Mouse (Mus musculus) thymus, postnatal 4 days (tissue): ENCODE results near the gene Surf6.

Experiments
- DNase-seq: peaks from one replicate; pipeline ENCODE4 v3.0.0; 2021

Surf6 gene

DNA sequence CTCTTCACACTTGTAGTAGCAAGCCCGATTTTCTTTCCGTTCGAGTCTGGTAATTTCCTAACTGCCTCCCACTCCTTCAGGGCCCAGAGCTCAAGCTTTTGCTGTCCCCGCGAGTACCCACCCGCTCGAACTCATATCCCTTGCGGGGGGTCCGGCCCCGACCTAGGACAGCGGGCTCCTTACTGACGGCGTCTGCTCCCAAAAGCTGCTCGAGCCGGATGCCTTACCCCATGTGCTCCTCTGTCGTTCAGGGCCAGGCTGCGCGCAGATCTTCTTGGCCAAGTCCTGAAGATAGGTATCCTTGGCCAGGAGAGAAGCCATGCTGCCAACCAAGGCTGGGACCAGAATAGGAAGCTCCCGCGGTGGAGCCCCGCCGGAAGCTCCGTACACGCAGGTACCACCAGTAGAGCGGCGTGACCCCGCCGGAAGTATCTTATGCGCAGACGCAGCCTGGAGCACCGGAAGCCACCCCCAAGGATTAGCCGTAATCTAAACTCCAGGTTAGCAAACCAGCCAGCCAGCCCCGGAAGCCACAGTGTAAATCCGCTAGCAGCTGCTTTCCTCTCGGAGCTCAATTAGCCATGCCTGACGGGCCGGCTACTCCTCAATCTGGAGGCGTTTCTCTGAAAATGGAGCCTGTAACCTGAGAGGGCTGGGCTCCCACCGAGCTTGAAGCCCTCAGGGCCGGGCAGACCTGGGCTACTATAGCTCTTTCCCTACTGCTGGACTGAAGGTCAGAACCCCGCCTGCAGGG is at the start of gene Surf6:
TSS of gene Surf6 (minus strand) at position 413 of the 754 bp plus-strand sequence.
- peak; percentile 93 for DNase-seq

DNA sequence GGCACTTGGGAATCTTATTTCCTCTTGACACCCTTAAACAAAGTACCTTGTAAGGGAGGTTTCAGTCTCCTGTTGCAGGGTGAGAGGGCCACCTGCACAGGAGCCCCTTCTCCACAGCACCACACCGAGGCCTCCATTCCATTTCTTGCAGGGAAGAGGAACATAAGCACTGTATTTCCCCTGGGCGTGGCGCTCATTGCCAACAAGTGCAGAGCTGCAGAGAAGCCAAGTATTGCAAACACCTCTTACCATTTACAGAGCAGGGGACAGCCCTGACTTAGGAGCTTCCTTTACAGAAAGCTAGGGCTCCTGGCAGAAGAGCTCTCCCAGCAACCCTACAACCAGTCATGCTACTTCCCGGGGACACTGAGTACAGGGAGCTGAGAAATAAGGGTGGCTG is 49.5 kb upstream of the Surf6 start:
- DNase-seq: no peak

DNA sequence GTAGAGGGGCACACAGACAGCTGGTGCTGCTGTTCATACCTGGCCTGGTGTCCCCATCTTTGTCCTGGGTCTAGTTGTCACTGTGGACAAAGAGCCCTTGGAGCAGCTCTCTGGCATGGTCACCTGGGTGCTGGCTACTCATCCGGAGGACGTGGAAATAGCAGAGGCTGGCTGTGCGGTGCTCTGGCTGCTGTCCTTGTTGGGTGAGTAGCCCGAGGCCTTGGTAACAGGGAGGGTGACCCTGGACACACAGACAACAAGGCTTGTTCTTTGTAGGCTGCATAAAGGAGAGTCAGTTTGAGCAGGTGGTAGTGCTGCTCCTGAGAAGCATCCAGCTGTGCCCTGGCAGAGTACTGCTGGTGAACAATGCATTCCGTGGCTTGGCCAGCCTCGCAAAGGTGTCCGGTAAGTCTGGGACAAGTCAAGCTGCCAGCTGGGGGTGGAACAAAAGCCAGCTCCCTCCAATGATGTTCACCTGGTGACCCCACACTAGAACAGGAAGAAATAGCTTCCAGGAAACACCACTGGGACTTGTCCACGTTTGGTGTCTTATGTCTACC is 48.7 kb upstream of the Surf6 start:
- DNase-seq: no peak

DNA sequence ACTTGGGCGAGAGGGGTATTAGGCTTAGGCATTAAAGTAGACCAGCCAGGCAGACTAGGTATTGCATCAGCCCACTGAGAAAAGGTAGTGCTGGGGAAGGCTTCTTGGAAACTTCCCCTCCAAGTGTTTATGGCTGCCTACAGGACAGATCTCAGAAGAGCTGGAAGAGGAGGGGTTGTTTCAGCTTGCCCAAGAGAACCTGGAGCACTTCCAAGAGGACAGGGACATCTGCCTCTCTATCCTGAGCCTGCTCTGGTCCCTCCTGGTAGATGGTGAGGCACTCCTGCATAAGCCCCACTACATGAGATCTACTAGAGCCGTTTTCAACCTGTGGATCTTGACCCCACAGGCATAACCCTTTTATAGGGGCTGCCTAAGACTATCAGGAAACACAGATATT is 47.7 kb upstream of the Surf6 start:
- DNase-seq: no peak

DNA sequence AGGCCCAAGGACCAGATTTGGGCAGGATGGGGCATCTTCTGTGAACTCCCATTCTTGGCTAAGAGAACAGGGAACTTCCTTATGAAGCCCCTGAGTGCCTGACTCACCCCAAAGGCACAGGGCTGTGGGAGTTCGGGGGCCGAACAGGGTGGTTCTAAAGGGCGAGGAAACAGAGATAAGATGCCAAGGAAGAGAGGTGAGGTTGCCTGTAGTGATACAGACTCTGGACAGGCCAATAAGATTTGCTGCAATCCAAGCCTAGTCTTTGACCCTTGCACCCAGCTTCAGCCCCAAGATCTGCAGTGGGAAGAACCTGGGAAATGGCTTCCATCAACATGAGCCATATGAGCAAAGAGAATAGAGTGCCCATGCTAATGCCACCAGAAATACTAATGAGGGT is 40.6 kb upstream of the Surf6 start:
- DNase-seq: no peak

DNA sequence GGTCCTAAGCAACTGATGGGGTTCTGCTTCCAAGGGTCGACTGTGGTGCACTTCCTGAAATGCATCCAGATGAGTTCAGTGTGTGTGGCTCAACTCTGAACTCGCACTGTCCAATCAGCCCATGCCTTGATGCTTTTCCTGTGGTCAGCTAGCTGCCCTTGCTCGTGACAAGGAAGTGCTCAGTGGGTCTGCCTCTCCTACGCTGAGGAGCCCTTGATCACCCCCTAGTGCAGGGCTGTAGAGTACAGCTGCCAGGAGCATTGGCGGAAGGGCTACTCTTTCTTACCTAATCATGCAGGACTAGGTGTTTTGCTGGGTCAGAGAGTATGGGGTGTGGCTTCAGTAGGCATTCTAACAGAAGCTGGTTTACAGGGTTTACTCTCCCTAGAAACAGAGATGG is 38.9 kb upstream of the Surf6 start:
- DNase-seq: peak; percentile 35

DNA sequence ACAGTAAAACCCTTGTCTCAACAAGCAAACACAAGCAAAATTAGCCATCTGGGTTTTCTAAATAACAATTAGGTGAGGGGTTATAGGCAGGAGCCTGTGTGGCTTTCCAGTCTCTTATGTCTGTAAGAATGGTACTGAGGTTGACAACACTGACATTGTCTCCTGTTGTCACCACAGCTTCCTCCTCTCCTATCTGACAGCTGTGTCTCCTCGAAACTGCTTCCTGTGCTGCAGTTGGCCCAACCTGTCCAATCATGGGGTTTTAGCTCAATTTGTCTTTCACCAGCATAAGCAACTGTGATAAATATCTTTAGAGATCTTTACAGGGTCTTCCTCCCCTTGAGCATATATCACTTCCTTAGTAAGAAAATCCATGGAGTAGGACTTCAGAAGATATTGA is 33.7 kb upstream of the Surf6 start:
- DNase-seq: peak; percentile 59

DNA sequence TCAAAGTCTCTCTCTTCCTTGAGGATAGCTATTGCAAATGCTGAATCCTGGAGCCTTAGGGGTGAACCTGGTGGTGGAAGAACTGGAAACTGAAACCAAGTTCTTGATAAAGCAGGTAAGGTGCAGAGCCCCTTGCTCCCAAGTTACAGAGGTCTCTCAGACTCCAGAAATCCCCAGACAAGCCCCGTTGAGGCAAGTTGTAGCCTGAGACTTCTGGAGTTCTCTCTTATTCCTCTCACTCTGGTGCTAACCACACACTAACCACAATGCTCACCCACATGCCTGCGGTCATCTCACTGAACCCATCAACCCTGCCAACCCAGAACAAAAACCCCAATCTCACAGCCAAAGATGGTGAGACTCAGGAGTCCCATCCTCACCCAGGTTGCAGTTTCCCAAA is 32.6 kb upstream of the Surf6 start:
- DNase-seq: peak; percentile 49

DNA sequence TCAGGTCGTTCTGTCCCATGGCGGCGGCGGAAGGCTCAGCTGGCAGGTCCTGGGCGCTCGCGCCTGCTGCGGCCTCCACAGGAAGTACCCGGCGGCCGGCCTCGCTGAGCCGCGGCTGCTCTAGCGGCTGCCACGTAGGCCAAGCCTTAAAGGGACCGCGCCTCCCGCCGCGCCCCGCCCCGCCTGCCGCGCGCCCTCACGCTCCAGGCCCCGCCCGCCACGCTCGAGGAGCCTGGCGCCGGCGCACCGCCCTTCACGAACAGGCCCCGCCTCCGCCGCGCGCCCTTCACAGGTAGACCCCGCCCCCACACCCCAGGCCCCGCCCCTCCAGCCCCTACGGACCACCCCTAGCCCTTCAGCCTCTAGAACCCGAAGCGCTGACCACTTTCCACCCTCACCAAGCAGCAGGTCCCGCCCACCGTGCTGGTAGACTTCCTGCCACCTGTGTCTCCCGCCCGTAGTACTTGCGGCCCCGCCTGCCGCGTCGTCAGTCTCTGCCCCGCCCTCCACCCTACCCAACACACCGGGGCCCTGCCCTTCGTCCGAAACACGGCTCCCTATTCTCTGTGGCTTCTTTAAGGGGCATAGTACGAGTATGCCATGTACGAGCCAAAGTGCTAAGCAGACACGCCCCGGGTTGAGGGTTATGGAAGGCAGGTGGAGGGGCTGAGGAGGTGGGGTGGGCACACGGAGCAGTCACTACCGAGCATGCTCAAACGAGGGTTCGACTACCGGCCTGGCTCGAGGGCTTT is 30.8 kb upstream of the Surf6 start, which contains the start of the genes Surf4 and Stkld1:
TSS of gene Surf4 (minus strand) at position 625 of the 752 bp plus-strand sequence.
TSS of gene Stkld1 (plus strand) at position 744 of the 752 bp plus-strand sequence.
- peak; percentile 98 for DNase-seq

DNA sequence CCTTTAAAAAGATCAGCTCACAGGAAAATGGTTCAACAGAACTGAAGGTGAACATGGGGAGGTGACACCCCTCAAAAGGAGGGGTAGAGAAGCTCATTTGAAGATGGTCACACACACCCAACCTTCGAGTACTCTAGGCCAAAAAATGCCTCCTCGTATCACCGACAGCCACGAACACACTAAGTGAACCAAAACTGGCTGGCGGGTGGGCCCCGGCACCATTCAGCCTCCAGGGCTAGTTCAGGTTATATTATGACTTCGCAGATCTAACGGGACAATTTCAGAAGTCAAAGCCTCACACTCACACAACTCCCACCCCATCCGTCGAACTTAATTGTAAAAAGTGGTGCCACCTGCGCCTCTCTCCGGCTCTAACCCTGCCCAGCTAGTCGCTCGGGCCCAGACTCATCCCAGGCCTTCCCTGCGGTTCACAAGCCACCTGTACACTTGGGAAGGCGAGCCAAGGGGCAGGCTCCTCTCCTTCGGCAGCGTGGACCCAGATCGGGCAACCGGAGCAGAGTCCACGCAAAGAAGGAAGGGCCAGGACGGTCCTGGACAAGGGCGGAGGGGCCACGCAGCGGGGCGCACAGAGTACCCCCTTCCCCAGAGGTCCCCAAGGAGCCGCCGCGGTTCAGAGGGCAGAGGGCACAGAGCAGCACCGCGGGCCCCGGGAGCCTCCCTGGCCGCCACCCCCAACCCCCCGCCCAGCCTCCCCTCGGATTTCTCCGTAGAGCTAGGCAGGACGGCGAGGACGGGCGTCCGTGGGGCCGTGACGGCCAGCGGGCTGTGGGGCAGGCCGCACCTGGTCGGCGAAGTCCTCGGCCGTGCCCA is 30.0 kb upstream of the Surf6 start:
- no peak for DNase-seq

DNA sequence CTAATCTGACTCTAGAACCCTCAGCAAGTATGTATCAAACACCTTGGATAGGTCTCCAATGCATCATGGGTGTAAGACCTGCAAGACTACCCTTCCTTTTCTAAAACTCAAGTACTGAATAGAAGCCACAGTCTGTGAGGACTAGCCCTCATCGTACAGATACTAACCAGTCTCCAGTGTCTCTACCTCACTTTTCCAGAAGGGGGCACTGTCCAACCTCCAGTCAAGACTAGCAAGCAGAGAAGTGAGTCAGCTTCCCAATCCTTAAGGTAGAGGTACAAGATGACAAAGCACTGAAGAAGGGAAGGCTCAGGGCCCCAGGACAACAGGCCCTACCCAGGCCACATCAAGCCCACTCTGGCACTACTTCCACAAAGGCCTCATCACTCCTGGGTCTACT is 27.7 kb upstream of the Surf6 start:
- DNase-seq: peak; percentile 82

DNA sequence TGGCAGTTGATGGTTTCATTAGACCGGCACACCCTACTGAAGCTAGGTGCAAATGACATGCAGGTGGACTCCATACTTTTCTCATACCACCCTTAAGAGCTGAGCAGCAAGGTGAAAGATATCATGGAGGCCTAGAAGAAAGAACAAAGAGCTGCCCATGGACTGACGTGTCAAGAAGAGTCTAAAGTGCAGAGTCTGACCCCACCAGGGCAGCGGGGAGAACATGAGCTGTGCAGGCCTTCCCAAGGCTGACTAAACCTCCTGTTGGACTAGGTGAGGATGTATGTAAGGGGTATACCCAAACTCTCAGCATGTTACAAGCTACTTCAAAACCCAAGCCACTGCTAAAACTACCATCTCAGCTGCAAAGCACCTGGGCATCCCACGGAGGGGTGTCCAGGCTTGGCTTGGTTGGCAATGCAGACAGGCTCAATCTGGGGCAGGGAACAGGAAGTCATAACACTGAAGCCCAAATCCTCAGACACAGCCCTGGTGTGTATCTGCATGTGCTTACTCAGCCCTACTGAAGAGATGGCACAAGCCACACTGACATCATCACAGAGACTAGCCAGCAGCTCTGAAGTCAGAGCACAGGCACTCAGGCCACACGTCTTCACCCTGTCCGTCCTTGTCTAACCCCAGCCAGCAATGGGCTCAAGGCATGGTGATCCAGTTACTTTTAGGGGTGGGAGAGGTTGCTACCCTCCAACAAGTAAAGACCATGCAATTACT is 25.2 kb upstream of the Surf6 start:
- no peak for DNase-seq

DNA sequence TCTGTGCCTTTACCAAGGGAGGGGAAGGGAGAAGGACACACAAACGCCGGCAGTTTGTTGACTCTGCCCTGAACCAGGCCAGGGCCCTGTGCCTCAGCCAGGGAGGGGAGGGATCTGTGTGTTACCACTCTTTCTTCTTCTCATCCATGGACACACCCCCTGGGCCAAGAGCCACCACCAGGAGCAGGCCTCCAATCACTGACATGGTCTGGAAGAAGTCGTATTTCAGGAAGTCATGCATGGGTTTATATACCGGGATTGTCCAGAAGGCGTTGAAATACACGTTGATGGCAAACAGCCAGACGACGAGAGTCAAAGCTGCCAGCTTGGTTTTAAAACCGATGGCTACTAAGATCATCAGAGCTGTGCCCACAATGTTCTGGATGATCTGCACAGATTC is 19.1 kb upstream of the Surf6 start:
- DNase-seq: no peak

DNA sequence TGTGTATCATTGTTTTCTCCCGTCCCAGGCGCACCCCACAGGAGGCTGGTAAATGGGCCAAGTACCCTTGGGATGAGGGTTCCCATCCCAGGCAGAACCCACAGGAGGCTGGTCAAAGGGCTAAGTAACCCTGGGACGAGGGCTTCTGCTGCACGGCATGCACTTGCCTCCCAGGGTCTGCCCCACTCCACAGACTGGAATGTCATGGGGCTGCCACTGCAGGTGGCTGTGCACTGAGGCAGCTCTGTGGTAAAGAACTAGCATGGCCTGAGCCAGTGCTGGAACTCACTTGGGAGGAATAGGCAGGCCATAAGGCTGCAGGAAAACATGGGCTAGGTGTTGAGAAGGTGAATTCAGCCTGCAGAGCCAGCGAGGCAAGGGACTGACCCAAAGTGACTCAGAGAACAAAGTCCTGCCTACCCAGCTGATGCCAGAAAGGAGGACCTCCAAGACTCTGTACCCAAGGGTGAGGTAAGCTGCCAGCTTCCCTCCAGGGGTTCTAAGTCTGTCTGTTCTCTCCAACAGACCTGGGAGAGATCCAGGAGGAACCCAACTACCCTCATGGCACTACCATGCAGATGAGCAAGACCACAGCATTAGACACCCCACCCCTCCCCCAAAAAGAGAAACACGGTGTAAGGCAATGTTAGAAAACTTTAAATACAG is 17.6 kb upstream of the Surf6 start:
- no peak for DNase-seq

DNA sequence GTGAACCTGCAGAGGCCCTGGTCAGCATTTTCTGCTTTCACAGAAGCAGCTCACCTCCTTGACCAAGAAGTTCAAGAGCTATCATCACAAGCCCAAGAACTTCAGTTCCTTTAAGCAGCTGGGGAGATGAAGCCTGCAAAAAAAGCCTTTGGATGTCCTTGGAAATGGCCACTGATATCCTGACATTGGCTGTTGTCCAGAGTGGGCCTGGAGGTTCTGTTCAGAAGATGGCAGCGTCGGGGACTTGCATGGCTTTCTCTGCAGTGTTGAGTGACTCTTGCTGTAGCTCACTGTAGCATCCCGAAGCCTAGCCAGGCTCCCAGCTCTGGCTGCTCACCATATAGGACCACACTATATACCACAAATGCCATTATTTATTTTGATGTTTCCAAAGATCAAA is 17.0 kb upstream of the Surf6 start:
- DNase-seq: no peak

DNA sequence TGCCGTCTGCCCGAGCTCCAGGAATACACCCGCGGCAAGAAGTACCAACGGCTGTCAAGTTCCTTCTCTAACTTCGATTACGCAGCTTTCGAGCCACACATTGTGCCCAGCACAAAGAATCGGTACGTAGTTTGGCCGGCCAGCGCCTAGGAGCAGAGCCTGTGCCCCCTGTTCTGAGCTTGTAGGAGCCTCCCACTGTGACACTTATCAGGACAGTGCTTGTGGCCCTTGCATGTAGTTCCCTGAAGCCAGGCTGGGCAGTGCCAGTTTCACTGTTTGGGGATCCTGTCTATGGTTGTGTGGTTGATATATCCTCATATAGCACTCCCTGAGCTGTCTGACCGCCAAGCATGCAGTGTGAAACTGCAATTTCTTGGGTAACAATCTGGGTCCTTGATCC is 14.1 kb upstream of the Surf6 start:
- no peak for DNase-seq

DNA sequence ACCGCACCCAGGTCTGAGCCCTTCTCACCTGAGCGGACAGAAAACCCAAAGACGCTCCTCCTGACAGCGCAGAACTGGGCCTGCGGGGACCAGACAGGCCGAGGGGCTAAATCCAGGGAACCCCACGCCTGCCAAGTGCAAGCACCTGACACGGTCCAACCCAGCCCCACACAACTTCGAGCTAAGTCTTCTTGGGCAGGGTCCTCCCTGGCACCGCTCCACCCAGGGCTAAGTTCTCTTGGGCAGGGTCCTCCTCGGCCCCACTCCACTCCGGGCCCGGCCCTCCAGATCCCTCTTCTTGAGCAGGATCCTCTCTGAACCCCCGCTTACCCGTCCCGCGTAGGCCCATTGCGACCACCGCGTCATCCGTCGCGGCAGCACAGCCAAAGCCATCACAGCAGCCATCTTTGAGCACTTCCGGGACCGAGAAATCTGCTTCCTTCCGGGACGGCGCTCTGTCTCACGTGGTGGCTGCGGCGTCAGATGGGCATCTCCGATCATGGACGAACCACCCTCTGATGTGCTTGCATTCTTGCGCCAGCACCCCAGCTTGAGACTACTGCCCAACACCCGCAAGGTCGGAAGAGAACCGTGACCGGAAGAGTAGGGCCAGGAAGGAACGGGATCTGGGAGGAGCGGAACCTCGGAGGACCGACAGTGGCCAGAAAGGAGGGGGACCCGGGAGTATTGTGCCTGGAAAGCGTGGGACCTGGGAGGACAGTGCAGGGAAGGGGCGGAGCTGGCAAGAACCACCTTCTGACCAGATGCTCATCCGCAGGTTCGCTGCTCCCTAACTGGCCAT is 13.4 kb upstream of the Surf6 start, which contains the start of the genes Surf2 and Surf1:
TSS of gene Surf2 (plus strand) at position 441 of the 802 bp plus-strand sequence.
TSS of gene Surf1 (minus strand) at position 604 of the 802 bp plus-strand sequence.
- peak; percentile 80 for DNase-seq

DNA sequence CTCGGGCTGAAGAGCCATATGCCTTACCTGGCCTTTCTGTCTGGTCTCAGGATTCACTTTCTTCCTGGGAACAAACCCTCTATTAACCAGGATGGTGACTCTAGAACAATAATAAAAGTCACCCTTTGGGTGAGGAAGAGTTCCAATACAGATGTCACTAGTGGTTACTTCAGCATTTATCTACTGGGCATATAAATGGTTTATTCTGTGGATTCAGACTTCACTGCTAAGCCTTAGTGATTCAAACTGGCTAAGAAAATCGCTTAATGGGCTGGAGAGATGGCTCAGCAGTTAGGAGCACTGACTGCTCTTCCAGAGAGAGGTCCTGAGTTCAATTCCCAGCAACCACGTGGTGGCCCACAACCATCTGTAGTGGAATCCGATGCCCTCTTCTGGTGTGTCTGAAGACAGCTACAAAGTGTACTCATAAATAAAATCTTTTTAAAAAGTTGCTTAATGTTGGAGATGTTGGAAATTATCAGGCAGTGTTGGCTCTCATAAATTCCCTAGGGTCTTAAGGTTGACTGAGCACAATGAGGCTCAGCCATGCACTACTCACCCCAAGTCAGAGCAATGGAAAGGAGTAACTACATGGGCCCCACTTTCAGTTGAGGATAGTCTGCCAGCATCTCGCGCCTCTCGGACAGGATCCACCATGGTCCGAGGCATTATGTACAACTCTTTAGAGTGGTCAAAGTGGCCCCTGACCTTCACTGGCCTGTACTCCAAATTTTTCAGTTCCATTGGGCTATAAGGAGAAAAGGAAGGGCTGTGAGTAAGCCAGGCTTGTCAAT is 11.7 kb upstream of the Surf6 start:
- no peak for DNase-seq

DNA sequence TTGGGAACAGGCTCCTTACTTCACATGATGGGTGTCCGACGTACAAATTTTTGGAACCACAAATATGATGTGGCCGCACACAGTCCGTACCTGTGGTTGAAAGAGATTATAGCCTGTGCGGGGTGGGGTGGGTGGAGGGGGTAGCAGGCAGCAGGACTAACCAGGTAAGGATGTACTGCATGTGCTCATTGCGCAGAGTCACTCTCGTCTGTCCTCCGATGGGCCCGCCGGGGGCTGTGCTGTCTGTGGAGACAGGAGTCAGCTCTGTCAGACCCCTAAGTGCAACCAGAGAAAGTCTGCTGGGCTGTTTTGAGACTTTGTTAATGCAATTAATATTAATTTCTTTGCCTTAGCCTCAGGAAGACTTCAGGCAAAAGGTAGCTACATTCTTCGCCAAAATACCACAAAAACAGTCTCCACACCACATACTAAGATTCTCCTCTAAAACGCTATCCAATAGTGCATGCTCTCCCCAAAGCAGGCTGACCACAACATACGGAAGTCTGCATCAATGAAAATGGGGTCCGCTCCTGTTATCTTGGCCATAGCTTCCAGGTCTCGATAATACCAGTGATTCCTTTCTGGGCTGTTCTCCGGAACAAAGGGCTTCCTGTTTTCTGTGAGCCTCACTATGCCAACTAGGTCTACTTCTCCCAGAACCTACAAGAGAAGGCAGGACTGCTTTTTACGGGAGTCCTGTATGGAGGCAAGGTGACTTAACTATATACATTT is 10.9 kb upstream of the Surf6 start:
- DNase-seq: no peak
